Mouse (Mus musculus) left cerebral cortex, adult 18-20 months (tissue): ENCODE results near the gene Fam168a. TPM values are rescaled to one million over a fixed set of nuclear protein-coding genes. Genes with fewer than 3 reads are reported as not detected.
"Not testable (repeated sequence)": the region's sequence is repeated elsewhere in the genome, so short reads cannot be mapped to it uniquely, and the experiment has no call there.

Experiments used
- DNase-seq, 2 experiments: peaks; one replicate each; pipeline ENCODE4 v3.0.0; 2021 to 2022; ENCODE audit warnings: low spot score in 2 of 2, mixed read lengths in 1 of 2
- total RNA-seq, 2 experiments: library from RNA; stranded (reverse); gene quantifications; 2 replicates each; pipeline ENCODE4 v1.2.3; 2021

Gene Fam168a
- total RNA-seq, 2 experiments from 2014 or later: 198 to 207 TPM

DNA sequence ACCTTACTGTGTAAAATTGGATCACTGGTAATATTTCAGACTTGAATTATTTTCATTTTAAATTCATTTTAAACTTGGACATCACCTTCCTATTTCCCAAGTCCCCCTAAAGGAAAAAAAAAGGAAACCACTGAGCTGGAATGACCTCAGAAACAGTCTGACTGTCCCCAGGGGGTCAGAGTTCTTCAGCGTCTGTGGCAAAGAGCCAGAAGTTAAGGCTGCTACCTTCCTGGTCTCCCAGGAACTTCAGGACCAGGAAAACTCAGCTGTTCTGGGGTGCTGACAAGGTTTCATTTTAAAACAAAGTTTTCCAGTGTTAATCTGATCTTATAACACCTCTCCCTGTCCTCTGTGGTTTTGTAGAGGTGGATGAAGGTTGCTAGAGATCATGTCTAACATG lies 131.3 kb downstream of the Fam168a start:
- no peak for DNase-seq

DNA sequence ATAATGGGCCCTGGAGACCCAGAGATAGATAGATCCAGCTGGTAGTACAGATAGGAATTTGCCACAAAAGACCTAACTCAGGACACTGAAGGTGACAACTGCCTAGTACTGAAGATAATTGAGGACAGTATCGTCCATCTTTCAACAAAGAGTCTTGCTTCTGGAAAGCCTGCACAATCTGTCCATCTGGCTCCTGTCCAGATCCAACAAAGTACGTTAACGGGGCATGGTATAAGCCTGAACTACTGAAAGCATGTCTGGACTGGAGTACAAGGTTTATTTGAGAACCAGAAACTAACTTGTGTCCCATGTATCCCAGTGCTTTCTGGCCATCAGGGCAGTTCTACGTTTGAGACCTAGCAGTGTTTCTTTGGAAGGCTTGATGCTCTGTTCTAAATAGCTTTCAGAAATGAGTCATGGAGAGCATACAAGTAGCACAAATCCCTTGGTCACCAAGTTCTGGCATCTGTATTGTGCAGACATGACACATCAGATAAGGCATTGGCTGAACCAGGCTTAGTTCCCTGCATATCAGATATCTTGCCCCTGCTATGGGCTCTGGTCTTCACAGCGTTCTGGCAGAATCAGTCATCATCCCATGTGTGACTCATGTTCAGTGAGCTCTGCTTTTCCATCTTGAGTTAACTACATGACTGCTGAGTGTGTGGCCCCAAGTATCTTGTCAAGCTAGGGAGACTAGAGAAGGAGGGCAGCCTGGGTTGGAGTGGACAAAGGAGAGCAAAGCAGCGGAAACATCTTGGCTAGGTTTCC lies 133.4 kb downstream of the Fam168a start:
- DNase-seq: no peak

DNA sequence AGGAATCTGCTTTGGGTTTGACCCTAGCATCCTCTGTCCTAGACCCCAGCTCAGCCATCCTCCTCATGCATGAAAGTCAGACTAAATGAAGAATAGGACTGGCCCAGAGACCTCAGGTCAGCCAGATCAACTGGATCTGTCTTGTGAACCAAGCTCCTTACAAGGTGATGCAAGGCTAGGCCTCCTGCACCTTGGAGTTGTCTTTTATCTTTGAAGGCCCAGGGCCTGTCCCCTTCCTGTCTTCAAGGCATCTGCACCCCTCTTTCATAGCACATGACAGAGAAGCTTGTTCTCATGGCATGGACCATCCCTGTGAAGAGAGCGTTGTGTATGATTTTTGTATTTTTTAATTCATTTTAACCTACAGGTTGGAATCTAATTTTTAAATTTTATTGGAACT lies 134.5 kb downstream of the Fam168a start:
- DNase-seq: no peak

DNA sequence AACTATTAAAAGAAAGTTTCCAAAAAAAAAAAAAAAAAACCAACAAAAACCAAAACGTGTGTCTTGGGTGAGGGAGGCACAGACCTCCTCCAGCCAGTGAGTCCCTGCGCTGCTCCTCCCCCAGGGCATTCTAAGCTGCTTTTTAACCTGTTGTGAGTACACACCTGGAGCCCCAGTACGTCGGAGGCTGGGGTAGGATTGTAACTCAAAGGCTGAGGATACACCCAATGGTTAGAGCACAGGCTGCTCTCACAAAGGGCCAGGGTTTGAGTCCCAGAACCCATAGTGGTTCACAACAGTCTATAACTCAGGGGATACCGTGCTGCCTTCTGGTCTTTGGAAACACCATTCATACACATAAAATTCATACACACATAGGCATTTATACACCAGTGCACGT lies 135.2 kb downstream of the Fam168a start:
- DNase-seq: no peak

DNA sequence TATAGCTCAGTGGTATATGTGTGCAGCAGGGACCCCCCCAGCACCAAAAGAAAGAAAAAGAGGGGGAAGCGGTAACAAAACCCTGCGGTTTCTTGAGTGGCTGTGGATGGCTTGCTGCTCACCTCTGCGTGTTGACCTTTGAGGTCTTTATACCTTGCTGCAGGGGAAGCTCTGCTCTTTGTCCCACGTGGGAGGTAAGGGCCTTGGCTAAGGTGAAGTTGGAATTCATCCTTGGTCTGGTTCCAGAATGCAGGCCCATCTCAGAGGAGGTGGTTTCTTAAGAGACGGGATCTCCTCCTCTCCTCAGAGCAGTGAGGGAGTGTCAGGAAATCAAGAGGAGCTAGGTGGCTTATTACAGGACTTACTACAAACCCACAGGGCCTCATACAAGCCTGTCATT lies 135.7 kb downstream of the Fam168a start:
- DNase-seq: no peak

DNA sequence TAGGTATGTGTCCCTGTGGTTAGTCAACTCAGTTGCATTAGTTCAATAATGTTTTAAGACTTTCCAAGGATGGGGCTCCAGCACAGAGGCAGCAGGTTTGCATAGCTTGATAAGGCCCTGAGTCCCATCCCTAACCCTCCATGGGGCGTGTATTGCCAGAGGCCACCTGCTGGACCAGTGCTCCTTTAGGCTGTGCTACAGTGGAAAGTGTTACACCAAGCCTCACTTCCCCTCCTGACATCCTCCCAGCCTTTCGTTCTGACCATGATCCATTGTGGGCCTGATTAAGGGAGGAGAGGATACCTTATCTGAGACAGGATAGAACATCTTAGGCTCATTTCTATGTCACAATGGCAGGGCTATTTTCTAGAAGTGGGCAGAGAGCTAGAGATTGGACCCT lies 137.4 kb downstream of the Fam168a start:
- DNase-seq: no peak

DNA sequence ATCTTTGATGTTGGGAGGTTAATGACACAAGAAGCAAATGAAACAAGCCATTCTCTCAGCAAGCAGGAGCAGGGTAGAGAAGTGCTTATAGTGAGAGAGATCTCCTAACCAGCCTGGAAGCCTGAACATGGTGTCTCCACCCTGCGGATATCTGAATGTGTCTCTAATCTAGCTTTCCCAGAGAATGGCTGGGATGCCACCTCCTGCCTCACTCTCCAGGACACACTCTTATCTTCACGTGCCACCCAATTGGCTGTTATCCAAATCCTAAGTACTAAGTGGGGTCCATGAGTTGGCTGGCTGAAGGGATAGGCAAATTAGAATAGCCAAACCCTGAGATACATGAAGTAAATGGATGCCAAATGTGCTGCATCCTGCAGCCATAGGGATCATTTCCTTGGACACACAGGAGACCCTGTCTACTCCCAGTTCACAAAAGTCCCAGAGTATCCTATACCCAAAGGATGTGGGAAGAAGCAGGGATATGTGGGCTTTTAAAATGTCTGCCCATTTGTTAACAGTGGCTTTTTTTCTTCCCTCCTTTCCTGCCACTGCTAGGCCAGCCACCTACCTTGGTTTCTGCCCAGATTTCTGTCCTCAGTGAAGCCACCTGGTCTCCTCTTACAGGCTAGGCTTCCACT lies 138.1 kb downstream of the Fam168a start:
- DNase-seq: no peak

DNA sequence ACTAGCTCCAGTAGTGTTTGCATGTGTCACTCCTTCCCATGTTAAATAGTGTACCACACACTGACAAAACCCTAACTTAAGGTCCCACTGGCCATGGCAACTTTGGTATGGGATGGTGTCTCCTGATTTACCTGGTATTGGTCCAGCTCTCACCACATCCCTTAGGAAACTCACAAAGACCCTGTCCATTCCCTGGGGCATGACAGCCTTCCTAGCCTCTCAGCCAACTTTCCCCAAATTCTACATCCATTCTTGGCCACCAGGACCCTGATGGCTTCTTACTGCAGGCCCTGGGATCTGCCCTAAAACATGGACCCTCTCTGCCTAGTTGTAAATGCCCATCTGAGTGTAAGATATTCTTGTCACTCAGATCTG lies 138.6 kb downstream of the Fam168a start:
- no peak for DNase-seq

DNA sequence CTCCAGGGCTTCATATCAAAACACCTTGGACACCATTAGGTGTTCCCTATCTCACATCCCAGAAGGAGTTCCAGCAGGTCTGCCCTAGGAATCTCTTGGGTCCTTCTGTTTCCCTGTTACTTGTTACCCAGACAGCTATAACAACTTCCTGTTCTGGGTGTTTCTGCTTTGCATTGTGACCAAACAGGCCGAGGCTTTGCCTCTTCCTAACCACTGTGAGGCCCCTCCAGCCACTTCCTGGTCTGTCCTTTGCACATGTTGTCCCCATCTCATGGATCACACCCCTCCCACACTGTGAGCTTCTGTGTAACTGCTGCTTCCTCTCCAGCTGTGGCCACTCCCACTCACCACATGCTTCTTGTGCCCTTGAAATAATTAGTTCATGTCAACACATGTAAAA lies 139.0 kb downstream of the Fam168a start:
- DNase-seq: peak in 1 of 2 experiments; percentile 60

DNA sequence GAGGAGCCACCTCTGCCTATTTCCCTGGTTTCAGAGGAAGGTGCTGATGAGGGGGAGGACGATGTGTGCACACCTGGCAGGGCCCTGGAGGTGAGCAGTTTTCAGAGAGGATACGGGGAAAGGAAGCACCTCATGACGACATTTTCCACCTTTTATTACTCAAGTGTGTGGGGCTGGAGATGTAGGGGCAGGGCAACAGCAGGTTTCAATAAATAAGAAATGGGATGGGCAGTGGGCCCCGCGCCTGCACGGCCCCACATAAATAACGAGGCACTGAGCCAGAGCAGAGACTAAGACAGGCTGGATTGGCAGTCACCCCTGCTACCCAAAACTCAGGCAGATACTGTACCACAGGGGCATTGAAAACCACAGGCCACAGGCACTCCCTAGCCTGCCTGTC lies 139.6 kb downstream of the Fam168a start:
- DNase-seq: not testable (repeated sequence)

DNA sequence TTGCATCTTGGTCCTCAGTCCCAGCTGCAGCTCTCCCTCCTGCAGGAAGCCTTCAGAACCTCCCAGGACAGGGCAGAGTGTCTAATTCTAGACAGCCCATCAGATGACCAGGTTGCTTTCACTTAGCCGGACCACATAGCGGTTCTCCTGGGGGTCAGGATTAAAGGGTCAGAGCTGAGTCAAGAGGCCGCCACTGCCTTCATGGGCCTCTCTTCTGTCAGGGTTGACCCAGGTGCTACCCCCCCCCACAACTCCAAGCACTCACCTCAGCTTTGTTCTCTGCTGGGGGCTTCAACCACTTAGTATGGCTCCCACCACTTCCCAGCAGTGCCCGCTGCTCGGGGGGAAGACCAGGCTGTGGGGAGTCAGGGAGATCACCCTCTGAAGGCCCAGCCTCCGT lies 140.7 kb downstream of the Fam168a start:
- DNase-seq: no peak

DNA sequence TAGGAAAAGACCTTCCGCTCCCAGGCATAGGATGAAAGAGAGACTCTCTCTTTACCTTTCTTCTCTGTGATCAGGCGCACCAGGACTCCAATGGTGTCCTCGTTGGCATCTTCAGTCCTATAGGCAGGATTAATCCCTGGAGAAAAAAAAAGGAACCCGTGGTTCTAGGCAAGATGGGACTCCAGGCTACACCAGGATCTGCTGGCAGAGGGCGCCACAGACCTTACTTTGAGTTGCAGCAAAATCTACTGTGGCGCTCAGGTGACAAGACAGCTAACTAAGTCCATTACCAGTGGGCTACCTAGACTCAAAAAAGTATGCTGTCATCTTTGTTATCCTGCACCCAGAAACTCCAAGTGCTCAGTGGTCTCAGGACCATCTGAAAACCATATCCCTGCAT lies 142.3 kb downstream of the Fam168a start:
- DNase-seq: peak; percentile 81 to 82

DNA sequence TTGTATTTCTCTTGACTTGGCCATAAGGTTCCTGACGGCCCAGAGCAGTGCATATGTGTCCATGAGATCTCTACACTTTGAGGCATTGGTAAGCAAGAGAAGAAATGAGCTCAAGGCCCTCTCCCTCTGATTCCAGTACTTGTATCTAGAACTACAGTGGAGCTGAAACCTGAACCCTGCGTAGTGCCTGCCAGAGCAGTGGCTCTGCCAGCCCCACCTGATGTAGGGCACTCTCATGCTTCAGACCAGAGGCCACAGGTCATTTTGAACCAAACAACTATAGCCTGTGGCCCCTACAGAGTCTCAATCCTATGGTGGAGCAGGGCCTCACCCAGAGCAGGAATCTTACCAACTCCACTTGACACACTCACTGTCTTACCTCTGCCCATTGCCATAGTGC lies 143.1 kb downstream of the Fam168a start:
- no peak for DNase-seq

DNA sequence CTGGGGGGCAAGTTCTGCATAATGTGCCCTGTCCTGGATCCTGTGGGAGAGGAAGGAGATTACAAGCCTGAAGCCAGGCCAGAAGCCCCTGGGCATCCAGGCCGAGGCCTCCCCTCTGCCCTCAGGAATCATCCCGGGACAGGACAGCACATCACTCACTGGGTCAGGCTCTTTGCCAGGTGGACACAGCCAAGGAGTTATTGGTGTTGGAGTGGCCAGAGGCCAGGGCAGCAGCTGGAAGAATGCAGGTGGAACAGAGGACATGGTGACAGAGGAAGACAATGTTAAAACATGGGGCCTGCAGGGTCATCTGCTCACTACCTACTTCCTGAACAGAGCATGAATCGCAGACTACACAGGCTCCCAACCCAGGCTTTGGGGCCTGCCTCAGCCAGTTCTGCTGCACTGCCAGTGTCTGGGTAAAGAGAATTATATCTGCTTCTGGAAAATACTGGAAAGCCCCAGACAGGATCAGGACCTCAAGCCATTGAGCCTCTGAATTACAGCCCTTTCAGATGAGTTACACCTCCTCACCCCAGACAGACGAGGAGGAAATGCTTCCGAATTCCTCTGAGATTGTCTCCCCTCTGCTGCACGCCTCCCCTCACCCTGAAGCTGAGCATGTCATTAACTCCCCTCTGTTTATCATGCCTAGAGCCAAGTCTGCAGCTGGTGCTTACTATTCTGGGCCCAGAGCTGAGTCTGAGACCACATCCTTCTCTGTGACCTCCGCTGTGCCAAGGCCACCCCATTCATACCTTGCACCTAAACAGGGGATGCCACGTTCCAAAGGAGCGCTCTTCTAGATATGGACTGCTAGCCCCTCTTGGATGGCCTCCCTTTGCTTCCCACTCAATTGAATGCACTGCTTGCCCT lies 145.3 kb downstream of the Fam168a start:
- no peak for DNase-seq

DNA sequence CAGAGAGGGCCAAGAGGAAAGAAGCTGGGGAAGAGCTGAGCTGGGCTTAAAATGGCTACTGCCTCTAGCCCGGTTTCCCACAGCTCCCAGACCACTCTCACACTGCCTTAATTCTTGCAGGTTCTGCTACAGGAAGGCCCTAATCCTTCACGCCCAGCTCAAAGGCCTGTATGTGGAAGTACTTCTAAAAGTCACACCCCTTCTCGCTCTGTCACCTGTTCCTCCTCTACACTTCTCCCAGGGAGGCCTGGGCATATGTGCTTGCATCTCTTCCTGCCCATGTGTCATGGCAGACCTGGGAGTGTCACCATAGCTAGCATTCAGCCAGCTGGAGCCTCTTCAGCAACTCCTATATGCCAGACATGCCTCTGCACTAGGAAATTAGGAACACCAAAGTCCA lies 147.0 kb downstream of the Fam168a start:
- no peak for DNase-seq

DNA sequence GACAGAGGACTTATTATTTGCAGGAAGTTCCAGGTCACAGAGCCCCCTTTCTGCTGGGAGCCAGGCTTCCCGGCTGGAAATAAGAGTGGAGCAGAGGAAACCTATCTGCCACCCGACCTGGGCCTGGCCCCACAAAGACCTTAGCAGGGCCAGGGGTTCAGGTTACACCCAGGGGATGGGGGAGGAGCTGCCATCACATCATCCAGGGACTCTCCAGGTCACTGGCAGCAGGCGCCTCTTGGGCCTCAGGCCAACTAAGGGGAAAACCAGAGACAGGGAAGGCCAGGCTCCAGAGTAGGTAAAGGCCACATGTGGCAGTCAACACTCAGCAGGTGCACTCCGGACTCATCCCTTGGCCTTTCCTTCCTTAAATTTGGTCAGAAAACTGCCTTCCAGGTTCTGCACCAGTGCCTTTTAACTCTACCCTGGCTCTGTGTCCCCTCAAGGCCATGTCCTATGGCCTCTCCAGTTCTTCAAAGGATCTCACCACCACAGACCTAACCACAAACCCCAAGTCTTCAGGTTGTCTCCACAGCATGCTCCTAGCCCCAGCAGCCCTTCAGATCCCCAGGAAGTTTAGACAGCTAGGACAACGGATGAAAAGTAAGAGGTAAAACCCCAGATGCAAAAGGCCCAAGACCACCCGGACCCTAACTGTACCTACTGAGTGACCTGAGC lies 147.8 kb downstream of the Fam168a start:
- DNase-seq: no peak

DNA sequence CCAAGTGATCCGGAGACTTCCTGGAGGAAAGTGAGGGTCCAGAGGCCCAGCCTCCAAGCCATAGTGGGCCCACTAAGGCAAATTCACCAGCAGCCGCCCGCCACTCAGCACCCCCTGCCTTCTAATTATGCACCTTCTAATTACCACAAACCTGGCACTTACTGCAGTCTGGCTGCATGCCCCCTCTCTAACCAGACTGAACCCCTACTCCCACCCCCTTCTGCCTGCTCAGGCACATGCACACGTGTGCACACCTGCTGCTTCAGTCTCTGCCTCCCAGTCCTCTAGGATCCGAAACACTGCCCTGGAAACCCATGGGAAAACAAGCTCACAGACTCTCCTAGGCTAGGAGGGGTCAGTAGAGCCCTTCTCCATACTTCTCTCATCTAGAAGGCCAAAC lies 148.4 kb downstream of the Fam168a start:
- no peak for DNase-seq

DNA sequence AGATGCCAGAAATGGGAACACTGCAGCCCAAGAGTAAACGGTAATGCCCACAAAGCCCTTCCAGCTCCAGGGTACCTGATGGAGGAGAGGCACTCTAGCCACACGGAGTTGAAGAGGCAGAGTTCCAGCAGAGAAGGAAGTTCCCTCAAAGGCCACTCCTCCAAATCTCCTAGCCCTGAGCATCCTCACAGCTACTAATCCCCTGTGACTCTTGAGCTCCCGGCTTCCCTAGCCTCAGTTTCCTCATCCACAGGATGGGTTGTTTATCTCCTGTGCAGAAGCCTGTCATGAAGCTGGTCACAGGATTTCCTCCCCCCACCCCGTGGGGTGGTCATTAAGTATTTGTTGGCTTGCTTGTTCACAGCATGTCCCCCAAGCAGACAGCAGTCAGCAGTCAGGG lies 148.9 kb downstream of the Fam168a start:
- DNase-seq: no peak

DNA sequence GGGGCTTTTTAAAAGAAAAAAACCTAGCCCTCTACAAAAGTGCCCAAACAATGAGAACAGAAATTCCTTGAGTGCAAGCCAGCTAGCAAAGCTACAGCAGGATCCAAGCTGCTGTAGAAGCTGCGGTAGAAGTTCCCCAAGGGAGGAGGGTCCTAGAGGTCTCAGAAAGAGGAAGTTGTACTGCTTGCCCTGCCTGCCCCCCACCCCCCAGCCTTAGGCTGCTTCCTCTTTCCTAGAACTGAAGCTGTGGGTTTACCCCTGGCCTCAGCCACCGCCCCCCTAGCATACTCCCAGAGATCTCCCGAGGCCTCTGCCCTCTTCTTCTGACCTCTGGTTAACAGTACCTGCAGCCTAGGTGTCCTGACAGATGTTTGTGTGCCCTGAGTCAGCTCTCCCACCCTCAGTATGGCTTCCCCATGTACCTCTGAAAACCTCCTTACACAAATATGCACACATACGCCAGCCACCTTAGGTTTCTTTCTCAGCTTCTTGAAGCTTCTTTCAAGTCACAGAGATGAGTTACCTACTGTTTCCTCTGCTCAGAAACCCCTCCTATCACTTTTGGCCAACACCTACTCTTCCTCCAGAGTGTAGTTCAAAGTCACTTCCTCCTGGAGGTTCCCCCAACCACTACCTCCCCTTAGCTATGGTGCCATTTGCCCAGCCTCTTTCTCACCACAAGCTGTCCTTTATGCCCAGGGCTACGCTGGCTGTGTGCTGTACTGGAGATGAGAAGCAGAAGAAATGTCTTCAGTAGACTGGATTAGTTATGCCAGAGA lies 149.5 kb downstream of the Fam168a start:
- no peak for DNase-seq

DNA sequence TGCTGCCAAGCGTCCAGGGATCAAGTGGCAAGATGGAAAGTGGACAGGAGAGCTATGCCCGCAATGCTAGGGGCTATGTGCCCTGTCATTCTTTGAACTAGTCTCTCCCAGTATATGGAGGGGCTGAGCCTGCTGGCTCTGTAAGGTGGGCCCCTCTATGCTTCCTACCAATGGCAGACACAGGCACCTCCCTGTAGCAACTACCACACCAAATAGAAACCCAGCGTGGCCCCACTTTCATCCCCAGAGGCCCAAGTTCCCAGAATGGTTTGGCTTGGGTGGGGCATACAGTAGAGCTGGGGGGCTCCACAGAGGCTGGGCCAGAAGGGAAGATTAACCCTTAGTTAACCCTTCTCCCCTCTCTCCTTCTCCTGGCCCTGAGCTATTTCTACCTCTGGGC lies 154.0 kb downstream of the Fam168a start:
- no peak for DNase-seq

DNA sequence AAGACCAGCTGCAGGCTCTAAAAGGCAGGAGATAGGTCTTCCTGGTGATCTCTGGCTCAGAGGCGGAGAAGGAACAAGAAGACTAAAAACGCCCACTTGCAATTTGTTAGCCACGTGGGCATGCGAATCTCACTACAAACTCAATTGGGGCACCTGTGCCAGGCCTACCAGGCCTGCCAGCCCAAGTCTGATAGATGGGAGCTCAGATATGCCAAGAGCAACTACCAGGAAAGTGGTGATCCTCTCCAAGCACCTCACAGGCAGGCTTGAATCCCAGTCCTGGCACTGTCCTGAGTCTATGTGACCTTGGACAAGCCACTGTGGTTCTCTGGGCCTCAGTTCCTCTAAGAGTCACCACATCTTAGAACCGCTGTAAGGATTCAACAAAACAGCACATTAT lies 154.8 kb downstream of the Fam168a start:
- DNase-seq: no peak
